Mouse (Mus musculus) embryonic fibroblast, embryonic 13.5 days (primary cell): ENCODE data around the gene Pigv.
"Not testable (repeated sequence)": the region's sequence is repeated elsewhere in the genome, so short reads cannot be mapped to it uniquely, and the experiment has no call there.

Experiments
- CTCF ChIP-seq: IDR thresholded peaks from 2 replicates; pipeline ENCODE4 v1.5.1; 2011; ENCODE audit warnings: mild to moderate bottlenecking, control low read depth, low read length, moderate library complexity, borderline replicate concordance; ENCODE audit not compliant: insufficient read depth
- POLR2A ChIP-seq: IDR thresholded peaks from 2 replicates; pipeline ENCODE4 v1.6.1; 2011; ENCODE audit warnings: low read depth, mild to moderate bottlenecking, control low read depth, low read length, moderate library complexity

DNA sequence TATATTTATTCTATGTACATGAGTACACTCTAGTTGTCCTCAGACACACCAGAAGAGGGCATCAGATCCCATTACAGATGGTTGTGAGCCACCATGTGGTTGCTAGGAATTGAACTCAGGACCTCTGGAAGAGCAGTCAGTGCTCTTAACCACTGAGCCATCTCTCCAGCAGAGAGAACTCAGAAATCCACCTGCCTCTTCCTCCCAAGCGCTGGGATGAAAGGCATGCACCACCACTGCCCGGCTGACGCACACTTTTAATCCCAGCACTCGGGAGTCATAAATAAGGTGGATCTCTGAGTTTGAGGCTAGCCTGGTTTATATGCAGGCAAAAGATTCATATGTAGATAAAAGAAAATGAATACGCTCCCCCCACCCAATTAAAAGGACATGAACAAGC lies 23.0 kb downstream of the Pigv start:
- TF ChIP-seq POLR2A, CTCF: not testable (repeated sequence)
